ENCODE assay signal across 8 mouse cellular contexts in genomic region chr15:79251781-79252491, GRCm38 (mm10). TPM values are rescaled to one million over a fixed set of nuclear protein-coding genes. Genes with fewer than 3 reads are reported as not detected.
DNase-seq lines count a peak whose midpoint lies in the region; ATAC-seq and TF ChIP-seq lines count a peak whose summit lies in the region.

No protein-coding gene starts in this region.

- DNase-seq in cerebellum, postnatal 10 days = peak; percentile 57 to 60
- no peak for DNase-seq in cerebellum, adult 11-12 months
- peak; percentile 31 for DNase-seq in ovary, postnatal 36 days (ENCODE audit: low spot score)
- DNase-seq in ovary, postnatal 10 days (ENCODE audit: low spot score) = no peak
- DNase-seq in heart, postnatal 0 days (ENCODE audit: low spot score) = no peak
- DNase-seq in gastrocnemius, postnatal 4 days (ENCODE audit: low spot score in 2 of 2) = no peak

- no peak overlapping the region for H3K27ac ChIP-seq in heart, postnatal 0 days (ENCODE audit: low read depth)
- no peak overlapping the region for H3K27ac ChIP-seq in liver, embryonic 12.5 days
- no peak overlapping the region for H3K27ac ChIP-seq in stomach, embryonic 15.5 days

- TF ChIP-seq EP300 in heart, postnatal 0 days (IDR thresholded peaks at IDR 0.05; ENCODE audit: low read depth) = no peak

- peaks cover 17% of the 10 kb centered on the region for H3K27me3 ChIP-seq in heart, postnatal 0 days (ENCODE audit: control insufficient read depth, insufficient read depth, low read length)
- H3K27me3 ChIP-seq in liver, embryonic 12.5 days (replicated peaks) = peaks cover 61% of the 10 kb centered on the region
- peaks cover 23% of the 10 kb centered on the region for H3K27me3 ChIP-seq in stomach, embryonic 15.5 days (replicated peaks)

- H3K9me3 ChIP-seq in heart, postnatal 0 days (replicated peaks; ENCODE audit: control insufficient read depth, low read length) = no peaks in the 10 kb centered on the region
- no peaks in the 10 kb centered on the region for H3K9me3 ChIP-seq in liver, embryonic 12.5 days (replicated peaks)
- H3K9me3 ChIP-seq in stomach, embryonic 15.5 days = no peaks in the 10 kb centered on the region

- 1% methylated on average over 56 of the region's 61 CpGs for WGBS in heart, postnatal 0 days
- WGBS in liver, embryonic 12.5 days (ENCODE audit: insufficient replicate concordance) = 5% methylated on average over 61 of the region's 61 CpGs
- 1% methylated on average over 61 of the region's 61 CpGs for WGBS in stomach, embryonic 15.5 days

- H3K4me1 ChIP-seq in heart, postnatal 0 days (ENCODE audit: control insufficient read depth, insufficient read depth) = peaks cover 14% of the 10 kb centered on the region
- H3K4me1 ChIP-seq in liver, embryonic 12.5 days = 0 out of 2 replicates have a peak, but pooled peaks cover 5% of the 10 kb centered on the region
- peaks cover 10% of the 10 kb centered on the region for H3K4me1 ChIP-seq in stomach, embryonic 15.5 days

- H3K36me3 ChIP-seq in heart, postnatal 0 days (replicated peaks; ENCODE audit: control insufficient read depth, insufficient read depth, low read length) = peaks cover 17% of the 10 kb centered on the region
- peaks cover 20% of the 10 kb centered on the region for H3K36me3 ChIP-seq in liver, embryonic 12.5 days
- H3K36me3 ChIP-seq in stomach, embryonic 15.5 days = peaks cover 8% of the 10 kb centered on the region

- peak overlapping the region; percentile 35 for H3K4me3 ChIP-seq in heart, postnatal 0 days (ENCODE audit: low read depth, low read length)
- H3K4me3 ChIP-seq in liver, embryonic 12.5 days = peak overlapping the region; percentile 32
- H3K4me3 ChIP-seq in stomach, embryonic 15.5 days (replicated peaks) = peak overlapping the region; percentile 37

- ATAC-seq in heart, postnatal 0 days (ENCODE audit: insufficient read depth, low read depth) = peak; percentile 47
- ATAC-seq in liver, embryonic 12.5 days = no peak
- peak; percentile 38; the same call in 1 of the 2 replicates for ATAC-seq in stomach, embryonic 15.5 days (ENCODE audit: insufficient read depth, low FRiP score, low read depth)

- H3K9ac ChIP-seq in heart, postnatal 0 days (replicated peaks; ENCODE audit: low read depth, low read length) = peak overlapping the region; percentile 64
- 0 out of 2 replicates have a peak overlapping the region, but pooled peaks have one; percentile 2 for H3K9ac ChIP-seq in liver, embryonic 12.5 days
- peak overlapping the region; percentile 32; the same call in 1 of the 2 replicates for H3K9ac ChIP-seq in stomach, embryonic 15.5 days

- H3K4me2 ChIP-seq in heart, postnatal 0 days (ENCODE audit: low read depth, low read length) = peak overlapping the region; percentile 66
- peak overlapping the region; percentile 50 for H3K4me2 ChIP-seq in liver, embryonic 12.5 days
- peak overlapping the region; percentile 86 for H3K4me2 ChIP-seq in stomach, embryonic 15.5 days

- peak; percentile 34; the same call in 1 of the 2 replicates for TF ChIP-seq CTCF in heart, postnatal 0 days (IDR thresholded peaks at IDR 0.05; ENCODE audit: low read depth)

RNA-seq across cellular contexts. Expression of gene Slc16a8, which starts 2.6 kb away (rescaled TPM):
- total RNA-seq in heart, postnatal 0 days (2014; rRNA removed; ENCODE audit: low replicate concordance) = 0.73 and 1.8 TPM in 2 replicates
- 0.67 and 0.97 TPM in 2 replicates for polyA plus RNA-seq in heart, postnatal 0 days (2015; fragmentation: Nextera tagmentation; extraction: Ambion mirVana)
- polyA plus RNA-seq in liver, embryonic 12.5 days (2016; fragmentation: Nextera tagmentation; extraction: Ambion mirVana) = not detected in 2 replicates
- polyA plus RNA-seq in stomach, embryonic 15.5 days (2015; fragmentation: Nextera tagmentation; extraction: Ambion mirVana) = 0.22 and 0.28 TPM in 2 replicates
- under 1 TPM; 0.29 to 0.36 TPM for total RNA-seq in gastrocnemius, postnatal 4 days (2021)

RNA-seq across cellular contexts. Expression of gene Gm49486, which starts 22.7 kb away (rescaled TPM):
- 0.12 and 0.80 TPM in 2 replicates for total RNA-seq in heart, postnatal 0 days (2014; rRNA removed; ENCODE audit: low replicate concordance)
- polyA plus RNA-seq in heart, postnatal 0 days (2015; fragmentation: Nextera tagmentation; extraction: Ambion mirVana) = 0.74 and 1.0 TPM in 2 replicates
- 0.07 TPM in 1 of 2 replicates, not detected in the other for polyA plus RNA-seq in liver, embryonic 12.5 days (2016; fragmentation: Nextera tagmentation; extraction: Ambion mirVana)
- polyA plus RNA-seq in stomach, embryonic 15.5 days (2015; fragmentation: Nextera tagmentation; extraction: Ambion mirVana) = 0.61 and 0.65 TPM in 2 replicates
- total RNA-seq in gastrocnemius, postnatal 4 days (2021) = 1 to 10 TPM; 1.2 TPM

RNA-seq across cellular contexts. Expression of gene Pick1, which starts 23.0 kb away (rescaled TPM):
- 23.8 and 27.2 TPM in 2 replicates for total RNA-seq in heart, postnatal 0 days (2014; rRNA removed; ENCODE audit: low replicate concordance)
- polyA plus RNA-seq in heart, postnatal 0 days (2015; fragmentation: Nextera tagmentation; extraction: Ambion mirVana) = 26.9 and 29.8 TPM in 2 replicates
- polyA plus RNA-seq in liver, embryonic 12.5 days (2016; fragmentation: Nextera tagmentation; extraction: Ambion mirVana) = 16.1 and 17.1 TPM in 2 replicates
- 47.6 and 51.4 TPM in 2 replicates for polyA plus RNA-seq in stomach, embryonic 15.5 days (2015; fragmentation: Nextera tagmentation; extraction: Ambion mirVana)
- 10 to 100 TPM; 21.9 to 24.2 TPM for total RNA-seq in gastrocnemius, postnatal 4 days (2021)

RNA-seq across cellular contexts. Expression of gene Baiap2l2, which starts 33.4 kb away (rescaled TPM):
- 0.23 and 0.27 TPM in 2 replicates for total RNA-seq in heart, postnatal 0 days (2014; rRNA removed; ENCODE audit: low replicate concordance)
- polyA plus RNA-seq in heart, postnatal 0 days (2015; fragmentation: Nextera tagmentation; extraction: Ambion mirVana) = 2.2 and 4.5 TPM in 2 replicates
- polyA plus RNA-seq in liver, embryonic 12.5 days (2016; fragmentation: Nextera tagmentation; extraction: Ambion mirVana) = 1.2 and 1.4 TPM in 2 replicates
- 8.4 and 9.1 TPM in 2 replicates for polyA plus RNA-seq in stomach, embryonic 15.5 days (2015; fragmentation: Nextera tagmentation; extraction: Ambion mirVana)
- total RNA-seq in gastrocnemius, postnatal 4 days (2021) = 1 to 10 TPM; 5.0 to 9.0 TPM

Comparison
In these comparisons a context has a peak if more than half of its experiments do, and no peak if none do; other contexts are left out.
1. DNase-seq: peak in cerebellum, postnatal 10 days (2 of 2) and ovary, postnatal 36 days (single experiment); none in cerebellum, adult 11-12 months (single experiment), ovary, postnatal 10 days (single experiment), heart, postnatal 0 days (single experiment) and gastrocnemius, postnatal 4 days (0 of 2).
2. H3K9ac ChIP-seq: peak in every context shown above with its lines; median percentile 64 in heart, postnatal 0 days; 32 in stomach, embryonic 15.5 days; 2 in liver, embryonic 12.5 days.
3. Peak in every context shown above with its lines, with median percentiles within 50 percentile points of each other: H3K4me2 ChIP-seq and H3K4me3 ChIP-seq.